Mouse (Mus musculus): ENCODE measurements at regions not wholly inside any gene's neighbourhood (a gene's known extent, or its start where the extent isn't known, plus 50 kb on each side); places are given as distances from the start of the nearest gene placed in this dataset.

GRCm38 (mm10) chr9:61557025-61557424 lies 184.9 kb downstream of the Tle3 start:
- DNase-seq, result no peak

GRCm38 (mm10) chr9:61555173-61555572 lies 183.0 kb downstream of the Tle3 start:
- DNase-seq, result no peak

- no peak for DNase-seq
These were observed 182.4 kb downstream of the Tle3 start for GRCm38 (mm10) chr9:61554611-61555010.

DNA sequence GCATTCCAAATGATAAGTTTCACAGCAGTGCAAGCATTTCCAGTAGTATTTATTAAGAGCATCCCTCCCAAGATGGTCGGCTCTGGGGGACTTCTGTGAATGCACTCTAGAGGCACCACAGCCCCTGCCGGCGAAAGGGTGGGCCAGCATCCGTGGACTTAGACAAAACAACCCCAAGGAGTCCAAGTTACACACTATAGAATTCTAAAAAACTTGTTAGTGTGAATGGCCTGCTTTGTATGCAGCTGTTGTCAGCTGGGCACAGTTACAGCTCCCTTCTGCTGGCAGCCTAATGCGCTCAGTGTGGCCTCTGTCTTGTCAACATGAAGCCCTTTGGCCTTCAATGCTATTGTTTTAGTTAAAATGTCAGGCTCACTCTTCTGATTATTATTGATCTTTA lies 181.5 kb downstream of the Tle3 start:
- DNase-seq, result no peak

DNA sequence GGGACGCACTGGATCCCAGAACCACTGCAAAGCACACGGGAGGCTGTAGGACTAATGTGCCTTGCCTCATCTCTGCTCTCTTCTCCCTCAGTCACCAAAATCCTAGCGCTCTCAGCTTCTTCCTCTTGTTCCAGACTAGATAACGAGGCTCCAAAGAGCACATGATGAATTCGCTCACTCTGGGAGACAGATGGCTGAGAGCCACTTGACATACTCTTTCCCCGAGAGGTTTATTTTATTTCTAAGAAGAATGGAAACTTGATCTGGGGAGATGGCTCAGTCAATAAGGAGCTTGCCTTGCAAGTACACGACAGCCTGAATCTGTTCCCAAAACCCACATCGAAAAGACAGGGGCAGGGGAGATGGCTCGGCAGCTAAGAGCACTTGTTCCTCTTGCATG lies 179.2 kb downstream of the Tle3 start:
- no peak for DNase-seq

- no peak for DNase-seq
These were observed 178.2 kb downstream of the Tle3 start for GRCm38 (mm10) chr9:61550326-61550725.

DNA sequence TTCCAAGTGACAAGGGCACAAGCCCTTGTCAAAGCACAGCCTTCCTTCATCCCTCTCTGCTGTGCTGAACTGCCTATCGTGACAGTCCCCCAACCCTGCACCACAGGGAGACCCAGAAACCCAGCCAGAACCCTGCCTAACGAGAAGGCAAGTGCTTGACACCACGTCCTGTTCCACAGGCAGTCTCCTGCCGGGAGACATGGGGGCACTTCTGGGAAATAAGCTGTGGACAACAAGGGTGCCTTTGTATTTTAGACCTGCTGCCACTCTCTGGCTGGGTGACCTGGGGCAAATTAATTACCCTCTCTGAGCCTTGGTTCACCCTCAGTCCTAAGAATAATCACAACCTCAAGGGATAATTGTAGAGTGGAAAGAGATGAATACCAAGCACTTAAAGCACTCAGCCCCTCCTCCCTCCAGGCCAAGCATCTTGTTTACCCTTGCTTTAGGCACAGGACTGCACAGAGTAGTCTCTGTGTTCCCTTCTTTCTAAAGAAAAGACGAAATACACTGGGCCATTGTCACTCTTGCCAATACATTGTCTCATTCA lies 177.6 kb downstream of the Tle3 start:
- DNase-seq, result peak in 1 of 2 experiments; percentile 10

DNA sequence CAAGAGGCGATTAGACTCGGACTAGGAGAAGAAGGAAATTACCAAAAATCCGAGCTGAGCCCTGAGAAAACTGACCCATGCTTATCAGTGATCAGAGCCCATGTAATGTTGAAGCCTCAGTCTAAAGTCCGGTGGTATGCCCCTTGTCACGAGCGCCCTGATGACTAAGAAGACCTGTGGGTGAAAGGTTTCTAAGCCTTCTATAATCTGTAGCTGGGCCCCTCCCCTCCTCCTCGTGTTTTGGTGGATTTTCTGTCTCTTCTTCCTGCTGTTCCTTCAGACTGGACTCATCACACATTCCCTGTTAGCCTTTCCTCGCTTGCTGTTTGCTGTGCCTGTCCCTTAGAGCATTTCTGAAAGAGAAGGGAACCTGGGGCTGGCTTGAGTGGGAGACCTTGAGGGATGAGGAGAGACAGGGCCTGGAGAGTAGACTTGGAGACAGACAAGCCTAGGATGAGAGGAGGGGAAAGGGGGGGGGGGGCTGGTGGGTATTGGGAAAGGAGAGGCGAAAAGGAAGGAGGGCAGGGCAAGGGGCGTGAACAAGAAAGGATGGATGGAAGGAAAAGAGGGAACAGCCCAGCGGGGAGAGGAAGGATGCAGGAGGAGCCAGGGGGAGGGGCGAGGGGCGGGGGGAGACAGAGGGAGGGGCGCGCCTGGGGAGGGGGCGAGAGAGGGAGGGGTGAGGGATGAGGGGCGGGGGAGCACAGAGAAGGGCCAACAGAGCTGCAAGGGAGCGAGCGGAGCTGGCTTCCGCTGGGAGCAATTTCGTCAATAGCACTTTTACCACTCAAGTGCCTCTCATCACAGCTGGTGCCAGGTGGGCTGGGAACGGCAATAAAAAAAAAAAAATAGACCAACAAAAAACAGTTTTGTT lies 165.4 kb downstream of the Tle3 start:
- DNase-seq, result no peak

- no peak for DNase-seq
These were observed 161.1 kb downstream of the Tle3 start for GRCm38 (mm10) chr9:61533237-61533636.

GRCm38 (mm10) chr9:61530263-61531045 lies 158.3 kb downstream of the Tle3 start:
- DNase-seq, result no peak

DNA sequence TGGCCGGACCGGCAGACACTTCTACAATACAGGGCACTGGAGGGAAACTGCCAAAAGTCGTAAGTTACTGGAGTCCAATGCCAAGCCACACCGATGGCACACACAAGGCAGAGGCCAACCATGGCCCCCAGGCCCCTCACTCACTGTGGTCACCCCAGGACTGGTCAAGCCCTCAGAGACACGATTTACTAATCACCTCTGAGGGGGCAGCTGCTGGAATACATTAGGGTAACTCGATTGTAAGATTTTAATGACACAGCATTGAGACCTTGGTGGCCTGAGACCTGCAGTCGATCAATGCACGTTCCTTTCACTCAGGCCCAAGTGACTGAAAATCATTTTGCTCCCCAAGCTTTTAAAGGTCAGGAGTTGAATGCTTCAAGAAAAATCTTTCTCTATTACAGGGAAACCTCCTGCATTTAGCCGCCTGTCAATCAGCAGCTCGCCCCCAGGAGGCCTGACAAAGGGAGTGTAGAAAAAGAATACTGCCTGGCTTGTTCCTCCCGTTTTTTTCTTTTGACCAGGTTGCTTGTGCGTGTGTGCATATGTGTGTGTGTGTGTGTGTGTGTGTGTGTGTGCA lies 156.2 kb downstream of the Tle3 start:
- no peak for DNase-seq

DNA sequence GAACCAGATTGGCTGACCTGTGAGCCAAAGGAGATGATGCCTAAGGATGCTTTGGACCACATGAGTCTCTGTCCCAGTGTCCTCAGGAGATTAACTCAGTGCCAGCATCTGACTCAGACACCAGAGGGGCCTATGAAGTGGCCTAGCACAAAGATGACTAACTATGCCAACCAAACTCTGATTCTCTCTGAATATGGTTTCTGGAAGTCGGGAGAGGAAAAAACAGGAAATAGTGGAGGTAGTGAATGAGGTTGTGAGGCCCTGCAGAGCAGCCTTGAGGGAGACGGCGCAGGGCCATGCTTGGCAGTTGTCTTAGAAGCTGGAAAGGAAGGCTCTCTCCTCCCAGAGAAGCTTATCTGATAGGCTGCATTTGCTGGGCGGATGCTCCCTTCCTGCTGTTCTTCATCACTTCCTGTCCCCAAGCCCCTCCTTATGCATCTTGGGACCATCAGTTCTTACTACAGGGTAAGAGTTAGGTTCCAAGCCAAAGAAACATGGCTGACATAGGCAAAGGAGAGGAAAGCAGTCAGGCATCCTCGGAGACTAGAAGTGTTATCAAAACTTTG lies 155.4 kb downstream of the Tle3 start:
- DNase-seq, result no peak

GRCm38 (mm10) chr9:61520136-61520535 lies 148.0 kb downstream of the Tle3 start:
- no peak for DNase-seq

DNA sequence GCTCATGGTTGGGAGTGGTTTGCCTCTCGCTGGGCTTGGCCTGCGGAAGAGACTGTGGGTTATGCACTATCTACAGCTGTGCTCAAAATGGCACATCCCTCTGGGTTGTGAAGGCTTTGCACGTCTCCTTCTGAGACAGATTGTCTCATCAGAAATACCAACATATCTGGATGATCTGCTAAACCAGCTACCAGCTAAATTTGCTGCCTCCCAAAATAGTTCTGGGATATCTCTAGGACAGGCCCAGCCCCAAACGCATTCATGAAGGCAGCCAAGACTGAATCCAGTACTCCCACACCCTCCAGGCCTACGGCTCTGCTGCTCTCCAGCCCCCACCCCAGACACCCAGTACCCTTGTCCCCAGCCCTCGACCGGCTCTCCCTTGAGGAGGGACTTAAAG lies 145.7 kb downstream of the Tle3 start:
- no peak for DNase-seq

DNA sequence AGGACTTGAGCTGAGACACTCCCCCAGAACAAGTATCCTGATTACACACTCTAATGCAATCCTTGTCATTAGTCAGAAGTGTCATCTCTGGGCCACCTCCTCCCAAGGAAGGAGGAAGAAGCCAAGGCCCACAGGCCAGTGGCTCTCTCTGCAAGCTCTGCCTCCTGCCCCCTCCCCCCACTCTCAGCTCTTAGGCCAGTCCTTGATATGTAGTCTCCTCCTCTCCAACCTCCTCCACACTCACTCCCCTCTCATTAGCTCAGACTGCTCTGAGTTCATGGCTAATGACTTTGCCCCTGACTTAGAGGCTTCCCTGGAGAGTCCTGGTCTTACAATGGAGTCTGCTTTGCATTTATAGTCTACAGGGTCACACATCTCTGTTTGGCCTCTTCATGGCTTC lies 139.3 kb downstream of the Tle3 start:
- no peak for DNase-seq

DNA sequence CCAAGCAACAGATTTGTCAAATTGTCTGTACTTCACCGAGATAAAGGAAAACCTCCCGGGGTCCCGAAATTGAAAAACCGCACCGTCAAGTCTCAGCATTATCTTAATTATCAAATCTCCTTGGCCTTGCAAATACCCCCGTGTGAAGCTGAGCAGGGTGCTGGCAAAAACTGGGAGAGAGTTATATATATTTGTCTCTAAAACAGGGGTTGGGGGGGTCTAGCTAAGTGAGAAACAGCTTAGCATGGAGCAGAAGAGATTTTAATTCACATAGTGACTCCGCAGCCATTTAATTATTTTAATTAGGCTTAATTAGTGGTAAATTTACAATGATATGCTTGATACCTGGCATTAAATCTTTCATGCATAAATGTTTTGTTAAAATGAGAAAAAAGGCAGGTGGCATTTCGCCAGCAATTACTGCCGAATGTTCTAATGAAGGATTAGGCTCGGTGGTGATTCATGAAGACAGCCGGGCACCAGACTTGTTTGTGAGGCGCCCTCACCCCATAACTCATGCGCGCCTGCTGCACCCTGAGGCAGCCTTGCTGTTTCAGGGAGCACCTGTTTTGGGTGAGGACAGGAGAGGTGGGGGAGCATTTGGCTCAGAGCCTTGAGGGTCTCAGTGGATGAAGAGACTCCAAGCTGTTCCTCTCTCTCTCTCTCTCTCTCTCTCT lies 138.2 kb downstream of the Tle3 start:
- no peak for DNase-seq

GRCm38 (mm10) chr9:61509591-61510191 lies 137.5 kb downstream of the Tle3 start:
- DNase-seq, result no peak

DNA sequence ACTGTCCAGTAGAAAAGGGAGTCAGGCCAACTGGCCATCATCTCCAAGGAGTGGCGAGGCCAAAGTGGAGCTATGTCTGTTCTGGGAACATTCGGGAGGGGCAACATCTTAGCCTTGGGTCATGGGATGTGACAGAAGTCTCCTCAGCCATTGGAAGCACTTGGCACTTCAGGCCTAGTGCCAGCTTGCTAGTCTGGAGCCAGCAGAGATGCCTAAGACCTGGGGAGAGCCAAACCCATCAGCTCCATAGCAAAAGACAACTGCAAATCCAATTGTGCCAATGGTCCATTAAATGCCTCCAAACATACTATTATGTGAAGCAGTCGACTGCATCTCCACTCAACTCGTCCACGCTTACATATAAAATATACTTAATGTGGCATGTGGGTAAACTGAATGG lies 136.9 kb downstream of the Tle3 start:
- no peak for DNase-seq

GRCm38 (mm10) chr9:61500851-61501250 lies 128.7 kb downstream of the Tle3 start:
- no peak for DNase-seq

DNA sequence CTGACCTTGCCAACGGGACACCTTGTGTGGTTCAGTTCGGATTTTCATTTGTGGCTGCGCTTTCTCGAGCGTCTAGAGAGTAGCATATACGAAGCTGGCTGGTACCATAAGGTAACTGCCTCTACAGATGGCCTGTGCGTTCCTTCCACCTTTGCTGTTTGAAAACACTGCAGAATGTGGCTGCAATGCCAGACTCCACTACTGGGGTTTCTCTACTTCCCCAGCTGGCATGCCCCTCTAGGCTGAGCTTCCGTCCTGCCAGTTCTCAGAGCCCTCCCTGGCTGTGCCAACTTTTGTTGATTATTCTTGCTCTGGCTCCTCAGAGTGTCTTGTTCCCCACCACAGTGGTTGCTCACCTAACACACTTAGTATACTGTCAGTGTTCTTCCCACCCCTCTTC lies 120.7 kb downstream of the Tle3 start:
- no peak for DNase-seq

DNA sequence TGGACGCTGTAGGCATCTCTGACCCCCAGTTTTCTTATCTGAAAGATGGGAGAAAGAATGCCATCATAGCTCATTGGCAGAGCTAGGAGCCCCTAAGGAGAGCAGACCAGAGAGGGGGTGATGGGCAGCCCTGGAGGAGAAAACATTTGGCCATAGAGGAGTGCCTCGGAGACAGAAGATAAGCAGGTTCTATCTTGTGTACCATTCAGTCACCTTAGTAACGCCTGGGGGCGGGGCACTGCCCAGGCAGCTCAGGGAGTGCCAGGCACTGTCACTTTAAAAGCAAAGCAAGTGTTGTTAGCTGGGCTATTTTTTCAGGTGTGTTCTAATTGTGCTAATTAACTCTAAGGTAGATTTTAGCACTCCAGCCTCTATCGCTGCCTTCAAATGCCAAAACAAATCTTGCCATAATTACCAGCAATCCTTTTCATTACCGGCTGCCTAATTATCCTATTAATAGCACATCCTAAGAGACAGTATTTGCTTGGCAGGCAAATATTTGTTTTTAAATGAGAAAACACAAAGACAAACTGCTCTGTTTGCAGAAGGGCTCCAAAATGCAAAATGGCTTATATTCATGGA lies 119.1 kb downstream of the Tle3 start:
- no peak for DNase-seq

GRCm38 (mm10) chr9:61489983-61490382 lies 117.8 kb downstream of the Tle3 start:
- no peak for DNase-seq

All from cerebellum, adult 18-20 months (tissue).